Mouse (Mus musculus) megakaryocyte, embryonic 14.5 days (primary cell): ENCODE measurements around the gene Phgdh.

Source experiments
- FLI1 ChIP-seq: IDR thresholded peaks from 2 replicates; pipeline ENCODE4 v1.6.1; 2012; ENCODE audit warnings: low read length, inconsistent platforms, mixed read lengths
- GATA1 ChIP-seq: IDR thresholded peaks from 3 replicates; pipeline ENCODE4 v1.6.1; 2012; ENCODE audit warnings: mixed read lengths, low read length, inconsistent platforms, borderline replicate concordance

DNA sequence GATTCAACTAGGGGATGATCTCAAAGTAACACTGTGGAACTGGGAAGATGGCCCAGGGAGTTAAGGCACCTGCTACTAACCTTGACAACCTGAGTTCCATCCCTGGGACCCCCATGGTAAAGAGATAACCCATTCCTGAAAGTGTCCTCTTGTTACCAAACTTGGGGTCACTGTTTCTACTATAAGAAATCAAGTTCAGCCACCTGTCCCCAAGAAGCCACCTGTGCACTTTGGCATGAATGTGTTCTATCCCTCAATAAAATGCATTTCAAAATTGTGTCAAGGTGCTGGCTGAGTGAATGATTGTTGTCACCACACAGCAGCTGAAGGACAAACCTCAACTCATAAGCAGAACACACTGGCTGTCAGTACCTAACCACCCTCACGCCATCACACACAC lies 29.3 kb downstream of the Phgdh start:
- TF ChIP-seq FLI1 (no peak), GATA1 (no peak)
